Mouse (Mus musculus) 3T3-L1 (cell line): ENCODE results near the gene Stt3b.
"Not testable (repeated sequence)": the region's sequence is repeated elsewhere in the genome, so short reads cannot be mapped to it uniquely, and the experiment has no call there.

ENCODE experiments used
- DNase-seq: peaks from one replicate; pipeline ENCODE4 v3.0.0-alpha.2; 2015; ENCODE audit warnings: low read depth, low spot score

Gene Stt3b

DNA sequence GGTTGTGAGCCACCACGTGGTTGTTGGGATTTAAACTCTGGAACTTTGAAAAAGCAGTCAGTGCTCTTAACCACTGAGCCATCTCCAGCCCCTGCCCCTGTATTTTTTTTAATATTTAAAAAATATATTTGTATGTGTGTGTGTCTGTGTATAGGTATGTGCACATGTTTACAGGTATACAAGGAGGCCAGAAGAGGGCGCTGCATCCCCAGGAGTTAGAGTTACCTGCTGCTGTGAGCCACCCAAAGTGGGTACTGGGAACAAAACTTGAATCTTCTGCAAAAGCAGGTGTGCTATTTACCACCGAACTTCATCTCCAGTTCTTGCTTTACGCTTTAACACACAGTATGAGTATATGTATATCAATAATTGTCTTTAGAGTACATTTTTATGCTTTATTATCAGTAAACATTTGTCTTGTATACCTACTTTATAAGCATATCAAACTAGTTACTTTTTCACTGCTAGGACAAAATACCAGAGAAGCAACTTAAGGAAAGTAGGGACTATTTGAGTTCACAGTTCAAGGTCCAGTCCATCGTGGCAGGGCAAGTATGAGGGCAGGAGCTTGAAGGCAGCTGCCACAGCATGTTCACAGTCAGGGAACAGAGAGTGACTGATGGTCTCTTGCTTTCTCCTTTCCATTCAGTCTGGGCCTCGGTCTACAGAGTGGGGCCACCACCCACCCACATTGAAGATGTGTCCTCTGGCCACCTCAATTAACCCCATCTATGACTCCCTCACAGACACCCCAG is 8.6 kb upstream of the Stt3b start:
- no peak for DNase-seq

DNA sequence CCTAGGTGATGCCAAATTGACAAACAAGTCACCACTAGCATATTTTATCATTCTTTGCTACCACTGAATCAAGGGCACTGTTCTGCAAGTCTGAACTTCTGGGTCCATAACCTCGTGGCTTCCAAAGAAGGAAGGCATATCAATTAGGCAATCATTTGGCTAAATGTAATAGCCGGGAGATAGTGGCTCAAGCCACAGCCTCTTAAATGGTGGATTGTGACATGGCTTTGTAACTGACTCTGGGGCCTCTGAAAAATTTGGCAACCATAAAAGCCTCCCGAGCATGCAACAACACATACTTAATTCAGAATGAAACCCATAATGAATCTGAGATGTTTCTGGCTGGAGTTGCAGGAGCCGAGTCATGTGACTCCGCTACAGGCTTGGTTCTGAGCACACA is 6.8 kb upstream of the Stt3b start:
- DNase-seq: no peak

GRCm38 (mm10) chr9:115314556-115314955 is 4.3 kb upstream of the Stt3b start:
- DNase-seq: no peak

DNA sequence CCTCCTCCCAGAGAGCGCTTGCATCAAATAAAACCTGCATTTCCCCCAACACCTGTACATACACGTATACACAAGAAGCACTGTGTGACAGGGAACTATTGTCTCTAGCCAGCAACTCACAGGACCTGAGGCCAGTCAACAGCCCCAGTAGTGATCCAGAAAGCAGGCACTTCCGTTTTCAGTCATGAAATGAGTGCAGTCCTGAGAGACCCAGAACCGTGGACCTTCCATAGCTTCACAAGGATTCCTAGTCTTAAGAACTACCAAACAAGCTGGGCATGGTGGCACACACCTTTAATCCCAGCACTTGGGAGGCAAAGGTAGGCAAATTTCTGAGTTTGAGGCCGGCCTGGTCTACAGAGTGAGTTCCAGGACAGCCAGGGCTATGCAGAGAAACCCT is 3.6 kb upstream of the Stt3b start:
- no peak for DNase-seq

DNA sequence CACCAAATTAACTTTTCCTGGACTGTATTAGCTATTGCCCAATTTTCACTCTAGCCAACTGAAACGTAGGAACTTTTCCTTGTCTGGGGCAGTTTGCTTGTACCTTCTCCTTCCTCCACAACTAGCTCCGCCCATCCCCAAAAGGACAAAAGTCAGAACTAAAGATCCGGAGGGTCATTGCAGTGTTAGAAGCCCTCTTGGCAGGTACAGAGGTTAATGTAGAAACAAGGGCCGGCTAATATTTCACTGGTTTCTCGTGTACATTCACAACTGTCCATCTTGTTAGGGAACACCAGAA is 951 bp upstream of the Stt3b start:
- DNase-seq: peak; percentile 50

- DNase-seq: no peak
Measured at GRCm38 (mm10) chr9:115309977-115310345, 260 bp downstream of the Stt3b start.

DNA sequence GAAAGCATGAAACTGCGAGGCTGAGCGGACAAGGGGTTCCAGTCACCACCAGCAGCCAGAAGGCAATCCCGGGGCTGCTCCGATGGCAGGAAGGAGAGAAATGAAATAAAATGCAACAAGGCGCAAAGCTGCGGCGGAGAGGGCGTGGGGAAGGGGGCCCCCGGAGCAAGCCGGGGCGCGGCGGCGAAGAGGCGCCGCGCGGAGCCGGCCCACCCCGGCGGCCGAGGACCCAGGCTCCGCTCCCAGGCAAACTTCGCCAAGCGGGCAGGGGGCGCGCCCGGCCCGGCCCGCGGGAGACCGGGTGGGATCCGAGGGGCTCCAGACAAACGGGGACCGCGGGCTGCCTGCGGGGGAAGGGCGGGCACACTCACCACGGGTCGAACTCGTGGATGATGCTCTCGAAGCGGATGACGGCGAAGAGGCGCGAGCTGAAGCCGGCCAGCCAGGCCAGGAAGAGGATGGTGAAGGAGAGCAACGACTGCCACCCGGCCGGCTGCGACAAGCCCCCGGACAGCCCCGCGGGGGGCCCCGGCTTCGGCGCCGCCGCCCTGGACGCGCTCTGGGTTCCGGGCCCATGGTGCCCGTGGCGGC is 745 bp downstream of the Stt3b start:
- peak; percentile 46 for DNase-seq

- DNase-seq: peak; percentile 49
Measured at GRCm38 (mm10) chr9:115308941-115309380, 1.3 kb downstream of the Stt3b start.

- peak; percentile 38 for DNase-seq
Measured at GRCm38 (mm10) chr9:115308401-115308800, 1.8 kb downstream of the Stt3b start.

DNA sequence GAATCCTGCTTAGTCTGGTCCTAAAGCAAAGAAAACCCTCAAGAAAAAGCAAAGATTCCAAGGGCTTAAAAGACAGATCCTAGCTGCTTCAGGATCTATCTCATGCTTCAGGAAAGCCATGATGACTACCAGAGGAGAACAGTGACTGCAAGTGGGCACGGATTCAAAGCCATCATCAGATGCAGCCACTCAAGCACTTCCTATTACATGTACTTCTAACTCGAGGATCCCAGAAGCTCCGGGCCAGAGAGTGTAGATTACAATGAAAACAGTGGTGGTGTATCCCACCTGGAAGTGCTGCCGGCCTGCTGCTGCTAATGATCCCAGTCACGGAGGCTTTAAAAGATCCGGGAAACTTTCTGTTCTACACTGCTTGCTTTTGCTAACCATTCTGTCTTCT is 4.0 kb downstream of the Stt3b start:
- peak; percentile 29 for DNase-seq

DNA sequence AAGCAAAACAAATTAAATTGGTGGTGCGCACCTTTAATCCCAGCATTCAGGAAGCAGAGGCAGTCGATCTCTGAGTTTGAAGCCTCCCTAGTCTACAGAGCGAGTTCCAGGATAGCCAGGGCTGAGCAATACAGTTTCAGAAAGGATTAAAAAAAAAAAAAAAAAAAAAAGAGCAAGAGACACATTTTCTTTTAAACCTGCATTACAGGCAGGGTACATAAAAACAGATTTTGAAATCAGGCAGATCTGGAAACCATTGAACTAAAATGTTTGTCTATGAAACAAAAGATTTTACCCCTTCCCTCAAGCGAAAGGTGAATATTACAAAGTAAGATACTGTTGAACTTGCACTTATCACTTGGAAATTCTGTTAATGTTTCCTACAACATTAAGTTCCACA is 6.1 kb downstream of the Stt3b start:
- no peak for DNase-seq

GRCm38 (mm10) chr9:115301593-115301992 is 8.6 kb downstream of the Stt3b start:
- DNase-seq: no peak

DNA sequence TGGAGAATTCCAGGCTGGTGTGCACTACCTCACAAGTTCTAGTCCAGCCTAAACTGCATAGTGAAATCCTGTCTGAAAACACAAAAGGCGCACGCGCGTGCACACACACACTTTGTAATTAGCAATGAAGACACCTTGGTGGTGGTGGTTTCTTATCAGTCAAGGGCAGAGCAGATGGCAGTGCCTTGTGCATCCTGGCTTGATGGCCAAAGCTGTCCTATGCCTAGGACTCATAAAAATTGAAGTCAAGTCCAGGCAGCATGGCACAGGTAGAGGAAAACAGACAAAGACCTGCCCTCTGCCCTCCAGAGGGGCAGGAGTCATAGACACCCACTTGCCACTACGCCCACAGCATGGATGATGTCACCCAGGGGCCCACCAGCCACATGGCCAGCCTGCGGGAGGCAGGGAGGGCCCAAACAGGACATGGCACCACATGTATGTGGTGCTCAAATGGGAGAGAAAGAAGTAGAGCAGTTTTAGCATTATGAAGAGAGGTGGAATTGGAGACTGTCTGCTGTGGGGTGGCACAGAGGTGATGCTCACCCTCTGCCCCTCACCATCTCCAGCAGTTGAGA is 9.1 kb downstream of the Stt3b start:
- no peak for DNase-seq

DNA sequence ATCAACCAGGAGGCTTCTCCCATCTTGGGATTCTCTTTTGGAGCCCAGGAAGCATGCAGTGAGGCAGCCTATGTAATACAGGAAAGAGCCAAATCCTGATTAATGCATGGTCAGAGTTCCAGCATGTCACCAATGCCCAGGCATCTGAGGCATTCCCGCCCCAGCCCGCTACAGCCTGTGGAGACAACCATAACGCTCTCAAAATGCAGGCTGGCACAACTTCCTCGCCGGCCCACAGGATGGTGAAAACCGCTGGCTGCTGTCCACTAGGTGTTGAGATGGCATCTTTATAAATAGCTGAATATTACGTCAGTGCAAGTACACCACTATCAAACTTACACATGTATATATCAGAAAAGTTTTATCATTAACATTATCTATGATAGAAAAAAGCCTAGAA is 13.5 kb downstream of the Stt3b start:
- DNase-seq: no peak

DNA sequence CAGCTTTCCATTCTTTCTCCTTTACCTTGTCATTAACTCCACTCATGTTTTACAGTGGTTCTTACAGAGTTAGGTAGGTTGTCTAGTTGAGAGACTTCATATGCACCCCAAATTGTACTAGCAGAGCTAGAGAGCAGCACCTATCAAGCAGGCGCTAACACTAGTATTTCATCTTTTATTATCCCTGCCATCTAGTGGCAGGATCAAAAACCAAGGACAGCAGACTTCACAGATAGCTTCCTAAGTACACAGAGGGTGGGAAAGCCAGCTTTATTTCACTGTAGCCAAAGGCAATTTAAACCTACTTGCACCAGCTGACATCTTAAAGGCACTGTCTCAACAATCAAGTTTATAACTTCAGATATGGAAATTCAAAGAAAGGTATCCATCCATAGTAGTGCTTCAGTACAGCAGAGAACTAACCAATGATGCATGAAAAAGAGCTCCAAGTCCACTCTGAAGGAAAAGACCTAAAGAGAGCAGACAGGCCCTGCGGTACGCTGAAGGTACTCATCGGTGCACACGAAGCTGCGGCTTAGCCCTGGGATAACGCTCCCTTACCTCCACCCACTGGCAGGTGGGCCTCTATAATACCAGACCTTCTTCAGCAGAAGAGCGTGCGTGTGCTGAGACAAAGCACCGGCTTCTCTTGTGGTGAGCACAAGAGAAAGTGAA is 16.2 kb downstream of the Stt3b start:
- DNase-seq: no peak

DNA sequence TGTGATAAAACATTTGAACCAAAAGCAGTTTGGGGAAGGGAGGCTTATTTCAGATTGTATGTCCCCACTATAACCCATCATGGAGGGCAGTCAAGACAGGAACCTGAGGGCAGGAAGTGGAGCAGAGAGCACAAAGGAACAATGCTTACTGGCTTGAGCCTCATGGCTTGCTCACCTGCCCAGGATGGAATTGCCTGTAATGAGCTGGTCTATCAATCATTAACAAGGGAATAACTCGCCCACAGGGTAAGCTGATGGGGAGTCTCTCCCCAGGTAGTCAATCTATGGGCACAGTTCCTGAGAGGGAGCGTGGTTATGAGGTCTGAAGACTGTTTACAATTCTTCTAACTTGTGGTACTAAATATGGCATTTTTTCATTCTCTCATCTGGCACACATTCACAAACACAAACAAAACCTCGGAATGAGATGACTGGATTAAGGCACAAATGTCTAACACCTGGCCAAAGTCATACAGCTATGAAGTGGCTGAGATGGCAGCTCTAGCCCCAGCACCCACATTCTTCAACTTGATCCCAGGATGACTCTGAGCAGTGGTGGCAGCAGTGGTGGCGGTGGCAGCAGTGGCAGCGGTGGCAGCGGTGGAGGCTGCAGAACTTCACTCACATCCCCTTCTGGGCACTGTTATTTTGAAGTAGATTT is 22.3 kb downstream of the Stt3b start:
- no peak for DNase-seq

- no peak for DNase-seq
Measured at GRCm38 (mm10) chr9:115284385-115284784, 25.8 kb downstream of the Stt3b start.

GRCm38 (mm10) chr9:115283403-115283802 is 26.8 kb downstream of the Stt3b start:
- no peak for DNase-seq

- no peak for DNase-seq
Measured at GRCm38 (mm10) chr9:115278641-115279040, 31.6 kb downstream of the Stt3b start.

DNA sequence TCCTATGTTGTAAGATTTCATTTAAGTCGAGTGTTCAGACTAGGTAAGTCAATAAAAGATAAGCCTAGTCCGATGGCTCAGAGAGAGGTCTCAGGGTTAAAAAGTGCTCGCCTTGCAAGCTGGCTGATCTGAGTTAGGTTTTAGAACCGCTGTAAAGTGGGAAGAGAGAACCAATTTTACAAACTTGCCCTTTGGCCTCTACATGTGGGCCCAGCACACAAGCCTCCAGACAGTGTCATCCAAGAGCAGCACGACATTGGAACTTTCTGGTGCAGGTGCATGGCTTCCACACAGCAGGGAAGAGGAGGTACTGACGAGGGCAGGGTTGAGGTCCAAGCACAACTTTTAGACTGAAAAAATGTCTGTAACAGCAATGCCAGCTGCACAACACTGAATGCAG is 35.4 kb downstream of the Stt3b start:
- no peak for DNase-seq

DNA sequence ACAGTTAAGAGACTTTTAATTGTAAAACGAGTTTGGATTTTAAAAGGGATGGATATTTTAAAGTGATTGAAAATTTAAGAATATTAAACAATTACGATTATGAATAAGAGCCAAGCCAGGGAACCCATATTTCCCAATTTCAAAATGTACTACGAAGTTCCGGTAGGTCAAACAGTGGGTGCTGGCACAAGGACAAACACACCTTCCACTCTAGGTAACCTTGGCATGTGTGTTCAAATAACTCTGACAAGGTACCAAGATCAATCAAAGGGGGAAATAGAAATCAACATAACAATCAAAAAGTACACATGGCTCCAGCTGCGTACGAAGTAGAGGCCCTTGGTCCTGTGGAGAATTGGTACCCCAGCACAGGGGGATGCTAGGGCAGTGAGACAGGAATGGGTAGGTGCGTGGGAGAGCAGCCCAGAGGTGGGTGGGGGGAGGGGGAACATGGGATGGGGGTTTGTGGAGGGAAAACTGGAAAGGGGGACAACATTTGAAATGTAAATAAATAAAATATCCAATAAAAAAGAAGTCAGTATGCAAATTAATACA is 37.0 kb downstream of the Stt3b start:
- no peak for DNase-seq

DNA sequence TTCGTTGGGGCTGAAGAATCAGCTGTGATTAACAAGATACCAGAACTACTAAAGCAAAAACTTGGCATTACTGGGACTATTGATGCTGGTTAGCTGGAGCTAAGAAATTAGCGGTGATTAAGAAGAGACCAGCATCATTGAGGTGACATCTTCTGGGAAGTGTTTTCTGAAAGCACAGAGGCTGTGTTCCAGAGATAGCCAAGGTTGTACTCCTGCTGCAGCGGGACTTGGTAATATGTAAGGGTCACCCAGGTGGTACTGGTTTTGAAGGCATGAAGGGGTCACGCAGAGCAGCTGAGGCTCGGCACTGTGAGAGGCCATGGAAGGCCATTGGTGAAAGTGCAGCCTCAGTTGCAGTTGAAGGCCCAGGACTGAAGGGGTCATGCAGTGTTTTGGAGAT is 37.8 kb downstream of the Stt3b start:
- not testable (repeated sequence) for DNase-seq
